Mouse (Mus musculus) retina, adult 2 months (tissue): Measurements from ENCODE around the gene Fmnl3.

ENCODE experiments used
- DNase-seq: peaks from one replicate; pipeline ENCODE4 v3.0.0-alpha.2; 2012; ENCODE audit warnings: low read depth, low spot score

Fmnl3 gene

GRCm38 (mm10) chr15:99343414-99344147, 26.7 kb downstream of the Fmnl3 start:
- DNase-seq = no peak

- no peak for DNase-seq
These were observed 27.9 kb downstream of the Fmnl3 start for GRCm38 (mm10) chr15:99342194-99342981.

- no peak for DNase-seq
These were observed 29.2 kb downstream of the Fmnl3 start for GRCm38 (mm10) chr15:99341102-99341501.

GRCm38 (mm10) chr15:99339669-99340068, 30.6 kb downstream of the Fmnl3 start:
- no peak for DNase-seq

GRCm38 (mm10) chr15:99338916-99339315, 31.4 kb downstream of the Fmnl3 start:
- DNase-seq = no peak

- no peak for DNase-seq
These were observed 34.4 kb downstream of the Fmnl3 start for GRCm38 (mm10) chr15:99335801-99336320.

GRCm38 (mm10) chr15:99334500-99334899, 35.8 kb downstream of the Fmnl3 start:
- DNase-seq = no peak

- no peak for DNase-seq
These were observed 36.6 kb downstream of the Fmnl3 start for GRCm38 (mm10) chr15:99333676-99334065.

- DNase-seq = no peak
These were observed 37.2 kb downstream of the Fmnl3 start for GRCm38 (mm10) chr15:99332921-99333675.

- DNase-seq = no peak
These were observed 38.2 kb downstream of the Fmnl3 start for GRCm38 (mm10) chr15:99332111-99332510.

- DNase-seq = no peak
These were observed 38.9 kb downstream of the Fmnl3 start for GRCm38 (mm10) chr15:99331341-99331740.

- DNase-seq = no peak
These were observed 40.0 kb downstream of the Fmnl3 start for GRCm38 (mm10) chr15:99330324-99330723.

- no peak for DNase-seq
These were observed 42.3 kb downstream of the Fmnl3 start for GRCm38 (mm10) chr15:99328011-99328410.

- no peak for DNase-seq
These were observed 43.3 kb downstream of the Fmnl3 start for GRCm38 (mm10) chr15:99326959-99327358.

- no peak for DNase-seq
These were observed 43.9 kb downstream of the Fmnl3 start for GRCm38 (mm10) chr15:99326407-99326806.

GRCm38 (mm10) chr15:99325598-99325997, 44.7 kb downstream of the Fmnl3 start:
- DNase-seq = no peak

- DNase-seq = no peak
These were observed 46.1 kb downstream of the Fmnl3 start for GRCm38 (mm10) chr15:99324151-99324550.

- no peak for DNase-seq
These were observed 49.3 kb downstream of the Fmnl3 start for GRCm38 (mm10) chr15:99320978-99321377.

- DNase-seq = no peak
These were observed 50.1 kb downstream of the Fmnl3 start for GRCm38 (mm10) chr15:99320168-99320674.

GRCm38 (mm10) chr15:99319411-99319871, 50.8 kb downstream of the Fmnl3 start:
- no peak for DNase-seq

GRCm38 (mm10) chr15:99318861-99319410, 51.3 kb downstream of the Fmnl3 start:
- no peak for DNase-seq
